Mouse (Mus musculus) lung, embryonic 15.5 days (tissue): ENCODE data around the gene Ift57. TPM values are rescaled to one million over a fixed set of nuclear protein-coding genes. Genes with fewer than 3 reads are reported as not detected.

Experiments used
- ATAC-seq: fragments of 200-750 bp; cut with Nextera tagmentation; 2 replicates; pipeline ENCODE4 v1.8.0; 2017; ENCODE audit warnings: moderate number of reproducible peaks, borderline replicate concordance; ENCODE audit not compliant: low FRiP score, low TSS enrichment; ENCODE audit errors: extremely low read depth
- H3K27ac ChIP-seq: fragments of 300-500 bp; sonication (generic); 2 replicates; pipeline ENCODE4 v1.5.1; 2015; ENCODE audit warnings: moderate library complexity, mild to moderate bottlenecking, inconsistent platforms
- H3K27me3 ChIP-seq: fragments of 300-500 bp; sonication (generic); 2 replicates; pipeline ENCODE4 v1.6.1; 2015; ENCODE audit warnings: inconsistent platforms
- H3K36me3 ChIP-seq: fragments of 300-500 bp; sonication (generic); 2 replicates; pipeline ENCODE4 v1.6.1; 2015; ENCODE audit warnings: inconsistent platforms
- H3K4me1 ChIP-seq: fragments of 300-500 bp; sonication (generic); 2 replicates; pipeline ENCODE4 v1.6.1; 2015; ENCODE audit warnings: inconsistent platforms
- H3K4me2 ChIP-seq: fragments of 300-500 bp; sonication (generic); 2 replicates; pipeline ENCODE4 v1.6.1; 2015; ENCODE audit warnings: inconsistent platforms, mild to moderate bottlenecking, moderate library complexity
- H3K4me3 ChIP-seq: fragments of 300-500 bp; sonication (generic); 2 replicates; pipeline ENCODE4 v1.5.1; 2015; ENCODE audit warnings: mild to moderate bottlenecking, inconsistent platforms
- H3K9ac ChIP-seq: fragments of 300-500 bp; sonication (generic); 2 replicates; pipeline ENCODE4 v1.6.1; 2015; ENCODE audit warnings: inconsistent platforms
- H3K9me3 ChIP-seq: fragments of 300-500 bp; sonication (generic); 2 replicates; pipeline ENCODE4 v1.6.1; 2016; ENCODE audit warnings: inconsistent platforms
- WGBS: fragments of 180-500 bp; shearing (Covaris S2); methylation state at CpG from one replicate; pipeline ENCODE4 v1.1.7; 2015; 5-methylcytosine and 5-hydroxymethylcytosine counted together
- polyA plus RNA-seq: library from polyadenylated mRNA; unstranded; fragments of >200 nt; fragmentation: Nextera tagmentation; extraction: Ambion mirVana; gene quantifications from 2 replicates; pipeline ENCODE4 v1.2.1, GENCODE M21; 2015

Ift57 gene
- polyA plus RNA-seq, 1 experiment from 2014 or later = 31.4 TPM

DNA sequence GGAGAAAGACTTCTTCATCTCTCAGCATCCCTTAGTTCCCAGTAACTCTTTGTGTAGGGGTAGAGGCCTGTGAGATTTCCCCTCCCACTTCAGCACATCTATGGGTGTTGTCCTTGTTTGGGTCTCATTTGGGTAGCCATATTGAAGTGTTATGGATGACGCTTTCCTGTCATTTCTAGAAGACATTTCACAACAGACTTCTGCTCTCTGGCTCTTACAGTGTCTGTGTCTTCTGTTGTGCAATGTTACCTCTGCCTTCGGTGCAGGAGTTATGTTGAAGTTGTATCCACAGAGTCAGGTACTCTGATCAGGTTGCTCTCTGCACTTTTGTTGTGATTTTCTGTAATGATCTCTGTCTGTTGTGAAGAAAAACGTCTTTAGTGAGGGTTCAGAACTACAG, 14.3 kb downstream of the Ift57 start:
- H3K27ac ChIP-seq = no peak overlapping the region
- H3K27me3 ChIP-seq = no peaks in the 10 kb centered on the region
- no peaks in the 10 kb centered on the region for H3K9me3 ChIP-seq
- no peak for ATAC-seq
- no peaks in the 10 kb centered on the region for H3K4me1 ChIP-seq
- H3K36me3 ChIP-seq = peaks cover 10% of the 10 kb centered on the region; the same call in 1 of the 2 replicates
- no peak overlapping the region for H3K4me3 ChIP-seq
- H3K4me2 ChIP-seq = no peak overlapping the region
- 87% methylated on average over 3 of the region's 3 CpGs for WGBS
- no peak overlapping the region for H3K9ac ChIP-seq

DNA sequence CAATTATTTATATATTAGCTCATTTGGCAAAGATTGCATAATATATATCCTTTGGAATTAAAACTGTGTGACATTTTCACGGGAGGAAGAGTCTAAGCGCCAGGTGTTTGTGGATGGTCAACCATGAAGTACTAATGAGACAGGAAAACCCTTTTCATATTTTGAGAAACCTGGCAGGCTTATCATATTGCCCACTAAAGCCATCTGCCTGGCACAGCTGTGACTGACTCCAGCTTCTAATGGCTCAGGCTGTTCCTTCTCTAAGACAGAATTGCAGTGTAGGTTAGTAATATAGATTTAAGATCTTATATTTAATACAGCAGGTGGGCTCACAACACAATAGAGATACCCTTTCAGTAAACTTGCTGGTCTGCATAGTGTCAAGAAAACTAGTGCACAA, 21.6 kb downstream of the Ift57 start:
- WGBS = 77% methylated on average over 2 of the region's 2 CpGs
- Histone ChIP-seq H3K4me3 (no peak overlapping the region), H3K36me3 (no peaks in the 10 kb centered on the region), H3K4me2 (no peak overlapping the region), H3K9ac (no peak overlapping the region), H3K27ac (no peak overlapping the region), H3K4me1 (no peaks in the 10 kb centered on the region), H3K27me3 (no peaks in the 10 kb centered on the region), H3K9me3 (no peaks in the 10 kb centered on the region)
- no peak for ATAC-seq

DNA sequence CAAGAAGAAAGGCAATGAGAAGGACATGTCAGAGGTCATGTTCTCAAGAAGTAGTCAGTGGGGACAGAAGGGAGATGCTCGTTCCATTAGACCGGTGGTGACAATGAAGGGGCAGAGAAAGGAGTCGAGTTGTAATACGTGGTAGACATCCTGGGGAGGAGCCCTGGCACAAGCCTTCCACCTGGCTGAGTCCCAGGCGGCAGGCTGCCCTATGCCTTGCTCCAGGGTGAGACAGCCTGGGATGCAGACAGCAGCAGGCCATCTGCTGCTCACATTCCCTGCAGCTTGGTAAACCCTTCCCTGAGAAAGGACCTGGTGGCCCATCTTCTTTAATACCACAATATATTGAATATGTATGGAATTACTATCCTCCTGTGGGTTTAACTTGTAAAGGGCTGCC, 22.6 kb downstream of the Ift57 start:
- H3K4me3 ChIP-seq = no peak overlapping the region
- no peaks in the 10 kb centered on the region for H3K9me3 ChIP-seq
- no peaks in the 10 kb centered on the region for H3K4me1 ChIP-seq
- no peak overlapping the region for H3K27ac ChIP-seq
- H3K36me3 ChIP-seq = no peaks in the 10 kb centered on the region
- ATAC-seq = no peak
- 53% methylated on average over 5 of the region's 5 CpGs for WGBS
- no peaks in the 10 kb centered on the region for H3K27me3 ChIP-seq
- H3K4me2 ChIP-seq = no peak overlapping the region
- H3K9ac ChIP-seq = no peak overlapping the region

DNA sequence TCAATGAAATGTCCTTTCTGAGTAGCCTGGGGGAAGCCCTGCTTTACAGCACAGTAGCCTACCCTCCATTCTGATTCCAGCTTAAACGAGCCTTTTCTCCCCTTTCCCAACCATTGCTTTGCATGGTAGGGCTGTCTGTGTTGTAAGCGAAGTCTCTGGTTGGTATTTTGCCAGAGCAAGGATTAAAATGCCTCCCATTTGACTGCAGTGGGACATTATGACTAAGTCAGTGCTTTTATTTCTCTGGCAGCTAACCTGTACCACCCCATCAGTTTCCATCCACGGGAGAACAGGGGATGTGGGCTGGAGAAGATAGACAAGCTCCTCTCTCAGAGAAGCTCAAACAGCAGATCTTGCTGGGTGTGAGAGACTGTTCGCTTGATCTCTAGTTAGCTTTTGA, 24.2 kb downstream of the Ift57 start:
- Histone ChIP-seq H3K4me2 (no peak overlapping the region), H3K4me3 (no peak overlapping the region), H3K27me3 (no peaks in the 10 kb centered on the region), H3K9me3 (no peaks in the 10 kb centered on the region), H3K4me1 (no peaks in the 10 kb centered on the region), H3K36me3 (no peaks in the 10 kb centered on the region), H3K27ac (no peak overlapping the region), H3K9ac (no peak overlapping the region)
- no peak for ATAC-seq
- 58% methylated on average over 4 of the region's 4 CpGs for WGBS

DNA sequence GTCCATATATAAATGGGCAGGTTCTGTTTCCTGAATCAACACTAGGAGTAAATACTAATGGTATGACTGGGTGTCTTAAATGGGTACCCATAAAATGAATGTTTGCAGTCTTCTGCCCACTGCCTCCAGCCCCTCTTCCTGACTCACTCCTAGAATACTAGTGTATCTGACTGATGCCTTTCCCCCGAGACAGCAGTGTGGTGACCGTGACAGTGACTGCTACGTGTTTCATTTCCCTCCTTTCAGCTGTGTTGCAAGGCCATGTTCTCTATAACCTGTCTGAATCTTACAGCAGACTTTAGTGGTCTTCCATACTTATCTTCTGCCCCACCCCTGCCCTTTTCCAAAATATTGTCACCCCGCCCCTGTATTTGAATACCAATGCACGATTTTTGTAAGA, 25.2 kb downstream of the Ift57 start:
- 79% methylated on average over 5 of the region's 5 CpGs for WGBS
- ATAC-seq = no peak
- H3K4me1 ChIP-seq = no peaks in the 10 kb centered on the region
- no peak overlapping the region for H3K4me3 ChIP-seq
- H3K27ac ChIP-seq = no peak overlapping the region
- no peak overlapping the region for H3K4me2 ChIP-seq
- H3K36me3 ChIP-seq = no peaks in the 10 kb centered on the region
- no peaks in the 10 kb centered on the region for H3K27me3 ChIP-seq
- no peak overlapping the region for H3K9ac ChIP-seq
- no peaks in the 10 kb centered on the region for H3K9me3 ChIP-seq

DNA sequence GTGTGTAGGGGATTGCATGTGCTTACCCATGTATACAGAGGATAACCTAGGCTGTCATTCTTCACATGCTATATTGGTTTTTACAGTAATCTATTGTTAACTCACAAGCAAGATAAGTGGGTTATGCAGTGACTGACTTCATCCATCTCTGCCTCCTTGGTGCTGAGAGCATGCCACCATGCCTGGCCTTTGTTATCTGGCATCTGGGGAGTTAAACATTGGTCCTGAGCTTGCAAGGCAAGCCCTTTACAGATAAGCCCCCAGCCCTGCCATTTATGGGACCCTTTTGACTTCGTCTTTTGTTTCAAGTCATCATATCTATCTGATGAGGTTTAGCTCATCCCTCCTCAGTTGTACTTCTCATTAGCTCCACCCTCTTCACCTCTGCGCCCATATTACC, 25.9 kb downstream of the Ift57 start:
- Histone ChIP-seq H3K4me2 (no peak overlapping the region), H3K4me1 (no peaks in the 10 kb centered on the region), H3K27me3 (no peaks in the 10 kb centered on the region), H3K36me3 (no peaks in the 10 kb centered on the region), H3K9ac (no peak overlapping the region), H3K27ac (no peak overlapping the region), H3K4me3 (no peak overlapping the region), H3K9me3 (no peaks in the 10 kb centered on the region)
- ATAC-seq = no peak
- WGBS = 60% methylated on average over 2 of the region's 2 CpGs

DNA sequence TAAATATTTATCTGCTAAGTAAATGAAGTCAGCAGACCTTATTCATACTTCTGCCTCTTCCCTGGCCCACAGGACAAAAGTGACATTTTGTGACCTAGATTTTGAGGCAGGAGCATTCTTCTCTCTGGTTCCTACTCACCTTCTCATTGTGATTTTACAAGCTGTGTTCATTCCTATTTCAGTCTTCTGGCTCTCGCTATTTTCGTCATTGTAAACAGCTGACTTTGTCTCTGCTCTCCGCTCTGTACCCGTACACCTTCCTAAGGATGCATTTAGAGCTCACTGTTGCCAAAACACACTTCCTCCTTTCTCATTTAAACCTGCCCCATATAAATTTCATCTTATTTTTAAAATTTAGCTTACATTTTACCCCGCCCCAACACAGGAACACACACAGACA, 26.4 kb downstream of the Ift57 start:
- H3K4me2 ChIP-seq = no peak overlapping the region
- no peak overlapping the region for H3K4me3 ChIP-seq
- ATAC-seq = no peak
- H3K4me1 ChIP-seq = no peaks in the 10 kb centered on the region
- no peak overlapping the region for H3K9ac ChIP-seq
- no peaks in the 10 kb centered on the region for H3K36me3 ChIP-seq
- 70% methylated on average over 5 of the region's 5 CpGs for WGBS
- no peaks in the 10 kb centered on the region for H3K9me3 ChIP-seq
- no peaks in the 10 kb centered on the region for H3K27me3 ChIP-seq
- no peak overlapping the region for H3K27ac ChIP-seq

DNA sequence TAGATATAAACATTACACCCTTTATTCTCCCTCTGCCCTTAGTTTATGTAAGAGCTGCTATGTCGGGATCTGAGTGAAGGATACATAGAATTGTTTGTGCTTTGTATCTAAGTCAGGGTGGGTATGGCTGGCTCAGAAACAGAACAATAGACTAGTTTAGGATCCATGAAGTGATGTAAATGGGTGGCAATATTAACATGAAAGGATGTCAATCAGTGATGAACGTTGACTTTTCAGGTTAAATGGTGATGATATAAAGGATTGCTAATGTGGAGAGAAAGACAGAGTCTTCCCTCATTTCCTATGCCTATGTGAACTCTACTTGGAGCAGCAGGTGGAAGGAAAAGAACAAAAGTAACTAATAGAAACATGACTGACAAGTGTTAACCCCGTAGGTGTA, 27.2 kb downstream of the Ift57 start:
- Histone ChIP-seq H3K4me3 (no peak overlapping the region), H3K9ac (no peak overlapping the region), H3K36me3 (no peaks in the 10 kb centered on the region), H3K4me1 (no peaks in the 10 kb centered on the region), H3K9me3 (no peaks in the 10 kb centered on the region), H3K27ac (no peak overlapping the region), H3K4me2 (no peak overlapping the region), H3K27me3 (no peaks in the 10 kb centered on the region)
- no peak for ATAC-seq
- WGBS = 71% methylated on average over 3 of the region's 3 CpGs

DNA sequence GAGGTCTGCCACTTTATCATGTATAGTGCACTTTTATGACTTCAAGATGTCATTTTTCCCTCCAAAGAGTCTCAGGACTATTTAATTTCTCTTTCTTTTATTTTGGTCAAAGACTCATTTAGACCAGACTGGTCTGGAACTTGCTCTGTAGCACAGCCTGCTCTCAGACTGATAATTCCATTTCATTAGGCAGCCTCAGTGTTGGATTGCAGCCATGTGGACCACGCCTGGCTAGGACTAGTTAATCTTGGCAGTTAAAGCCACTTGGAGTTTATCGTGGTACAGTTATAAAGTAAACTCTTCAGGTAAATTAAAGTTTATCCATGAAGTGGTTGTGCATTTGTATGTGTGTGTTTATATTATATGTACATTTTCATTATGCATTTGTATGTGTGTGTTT, 27.7 kb downstream of the Ift57 start:
- Histone ChIP-seq H3K27me3 (no peaks in the 10 kb centered on the region), H3K27ac (no peak overlapping the region), H3K9me3 (no peaks in the 10 kb centered on the region), H3K36me3 (no peaks in the 10 kb centered on the region), H3K4me1 (no peaks in the 10 kb centered on the region), H3K4me2 (no peak overlapping the region), H3K9ac (no peak overlapping the region), H3K4me3 (no peak overlapping the region)
- WGBS = 59% methylated on average over 2 of the region's 2 CpGs
- ATAC-seq = no peak

DNA sequence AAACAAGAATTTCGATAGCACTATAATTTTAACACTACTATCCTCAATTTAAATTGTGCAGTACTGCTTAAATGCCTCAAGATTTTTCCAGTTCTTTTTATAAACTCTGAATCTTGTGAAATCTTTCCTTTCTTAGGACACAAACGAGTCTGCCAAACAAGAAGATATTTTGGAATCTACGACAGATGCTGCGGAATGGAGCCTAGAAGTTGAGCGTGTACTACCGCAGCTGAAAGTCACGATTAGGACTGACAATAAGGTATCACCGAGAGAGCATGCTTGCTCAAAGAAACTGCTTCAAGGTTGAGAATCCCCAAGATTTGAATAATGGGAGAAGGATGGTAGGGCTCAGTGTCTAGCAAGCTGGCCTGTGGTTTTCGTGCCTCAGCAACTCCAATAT, 37.5 kb downstream of the Ift57 start:
- 89% methylated on average over 9 of the region's 9 CpGs for WGBS

DNA sequence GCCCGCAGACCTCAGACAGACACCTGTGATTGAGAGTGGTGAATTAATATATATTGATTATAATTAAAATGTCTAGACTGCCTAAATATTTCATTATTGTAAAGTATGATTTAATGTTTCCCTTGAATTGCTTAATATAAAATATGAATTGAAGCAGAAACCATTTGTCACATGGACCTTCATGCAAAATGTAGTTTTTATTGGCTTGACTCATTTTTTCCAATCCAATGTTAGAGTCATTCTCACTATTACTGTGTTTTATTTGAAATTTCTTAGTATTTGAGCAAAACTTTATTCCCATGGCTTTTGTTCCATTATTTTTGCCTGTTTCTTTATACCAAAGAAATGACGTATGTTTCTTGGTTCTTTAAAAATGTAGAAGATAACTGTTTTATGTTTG, 48.3 kb downstream of the Ift57 start:
- H3K4me2 ChIP-seq = no peak overlapping the region
- 85% methylated on average over 2 of the region's 2 CpGs for WGBS
- H3K9me3 ChIP-seq = no peaks in the 10 kb centered on the region
- H3K27me3 ChIP-seq = no peaks in the 10 kb centered on the region
- H3K4me1 ChIP-seq = no peaks in the 10 kb centered on the region
- no peak overlapping the region for H3K9ac ChIP-seq
- no peaks in the 10 kb centered on the region for H3K36me3 ChIP-seq
- H3K27ac ChIP-seq = no peak overlapping the region
- H3K4me3 ChIP-seq = no peak overlapping the region
- ATAC-seq = no peak

More for the DNA sequence above, 37.5 kb downstream of the Ift57 start:
- ATAC-seq = no peak
- Histone ChIP-seq H3K27ac (no peak overlapping the region), H3K36me3 (no peaks in the 10 kb centered on the region), H3K4me1 (no peaks in the 10 kb centered on the region), H3K4me3 (no peak overlapping the region), H3K27me3 (no peaks in the 10 kb centered on the region), H3K9ac (no peak overlapping the region), H3K9me3 (no peaks in the 10 kb centered on the region), H3K4me2 (no peak overlapping the region)

DNA sequence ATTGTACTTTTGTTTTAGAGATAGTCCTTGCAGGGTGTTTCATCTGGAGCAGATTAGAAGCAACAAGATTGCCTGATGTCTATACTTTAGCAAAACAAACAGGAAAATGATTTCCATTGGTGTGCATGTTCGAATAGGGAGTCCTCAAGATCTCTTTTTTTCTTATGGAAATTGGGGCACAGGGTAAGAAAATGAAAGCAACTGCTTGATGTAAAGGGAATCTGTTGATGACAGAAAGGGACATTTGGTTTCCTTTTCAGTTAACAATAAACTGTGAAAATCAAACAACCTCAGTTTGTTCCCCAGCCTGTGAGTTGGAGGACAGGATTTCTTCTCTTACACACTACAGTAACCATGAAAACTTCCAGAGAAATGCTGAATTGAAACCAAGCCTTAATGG, 53.9 kb downstream of the Ift57 start:
- no peak for ATAC-seq
- no peak overlapping the region for H3K27ac ChIP-seq
- no peak overlapping the region for H3K4me2 ChIP-seq
- H3K27me3 ChIP-seq = no peaks in the 10 kb centered on the region
- no peak overlapping the region for H3K4me3 ChIP-seq
- WGBS = 85% methylated on average over 1 of the region's 1 CpGs
- H3K4me1 ChIP-seq = 0 out of 2 replicates have a peak, but pooled peaks cover 3% of the 10 kb centered on the region
- H3K9me3 ChIP-seq = no peaks in the 10 kb centered on the region
- no peak overlapping the region for H3K9ac ChIP-seq
- H3K36me3 ChIP-seq = no peaks in the 10 kb centered on the region

DNA sequence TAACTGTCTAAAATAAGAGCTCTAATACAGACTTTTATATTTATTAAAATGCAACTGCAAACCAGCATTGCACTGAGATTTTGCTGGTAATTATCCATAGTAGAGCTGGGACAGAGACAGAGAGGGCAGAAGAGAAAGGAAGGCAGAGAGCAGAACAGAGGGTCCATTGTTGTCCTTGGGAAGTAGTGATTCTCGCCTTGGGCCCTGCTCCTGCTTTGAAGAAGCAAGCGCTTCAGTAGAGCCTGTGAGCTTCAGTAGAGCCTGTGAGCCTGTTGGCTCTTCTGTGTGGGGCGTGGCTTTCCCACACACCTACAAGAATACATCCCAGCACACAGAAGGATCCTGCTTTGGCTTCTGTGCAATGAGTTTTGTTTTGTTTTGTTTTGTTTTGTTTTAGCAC, 54.3 kb downstream of the Ift57 start:
- Histone ChIP-seq H3K9me3 (no peaks in the 10 kb centered on the region), H3K4me1 (0 out of 2 replicates have a peak, but pooled peaks cover 3% of the 10 kb centered on the region), H3K9ac (no peak overlapping the region), H3K4me2 (no peak overlapping the region), H3K27me3 (no peaks in the 10 kb centered on the region), H3K27ac (no peak overlapping the region), H3K36me3 (no peaks in the 10 kb centered on the region), H3K4me3 (no peak overlapping the region)
- WGBS = 64% methylated on average over 3 of the region's 3 CpGs
- ATAC-seq = no peak
